Mouse (Mus musculus): ENCODE data around the gene Tom1l1. TPM values are rescaled to one million over a fixed set of nuclear protein-coding genes. Genes with fewer than 3 reads are reported as not detected.

The Tom1l1 gene
- polyA plus RNA-seq, 1 experiment from 2014 or later, result 40.3 TPM

GRCm38 (mm10) chr11:90614743-90615142 is 73.4 kb downstream of the Tom1l1 start:
- Histone ChIP-seq H3K9me3 (replicated peaks; ENCODE audit: control insufficient read depth, low read length) (no peaks in the 10 kb centered on the region), H3K4me1 (ENCODE audit: control insufficient read depth, insufficient read depth, low read length) (no peaks in the 10 kb centered on the region), H3K4me2 (ENCODE audit: low read depth, low read length) (no peak overlapping the region), H3K27me3 (ENCODE audit: control insufficient read depth, insufficient read depth, low read length) (no peaks in the 10 kb centered on the region), H3K36me3 (ENCODE audit: control insufficient read depth, insufficient read depth, low read length) (no peaks in the 10 kb centered on the region), H3K4me3 (replicated peaks; ENCODE audit: low read length) (no peak overlapping the region), H3K9ac (ENCODE audit: low read length) (no peak overlapping the region), H3K27ac (ENCODE audit: low read length) (no peak overlapping the region)
- no peak for ATAC-seq (ENCODE audit: insufficient read depth, low FRiP score)
- 86% methylated on average over 6 of the region's 6 CpGs for WGBS

GRCm38 (mm10) chr11:90612118-90612517 is 76.0 kb downstream of the Tom1l1 start:
- Histone ChIP-seq H3K36me3 (ENCODE audit: control insufficient read depth, insufficient read depth, low read length) (no peaks in the 10 kb centered on the region), H3K4me1 (ENCODE audit: control insufficient read depth, insufficient read depth, low read length) (no peaks in the 10 kb centered on the region), H3K27me3 (ENCODE audit: control insufficient read depth, insufficient read depth, low read length) (no peaks in the 10 kb centered on the region), H3K9me3 (replicated peaks; ENCODE audit: control insufficient read depth, low read length) (no peaks in the 10 kb centered on the region), H3K4me3 (replicated peaks; ENCODE audit: low read length) (no peak overlapping the region), H3K27ac (ENCODE audit: low read length) (no peak overlapping the region), H3K9ac (ENCODE audit: low read length) (no peak overlapping the region), H3K4me2 (ENCODE audit: low read depth, low read length) (no peak overlapping the region)
- ATAC-seq (ENCODE audit: insufficient read depth, low FRiP score), result no peak

DNA sequence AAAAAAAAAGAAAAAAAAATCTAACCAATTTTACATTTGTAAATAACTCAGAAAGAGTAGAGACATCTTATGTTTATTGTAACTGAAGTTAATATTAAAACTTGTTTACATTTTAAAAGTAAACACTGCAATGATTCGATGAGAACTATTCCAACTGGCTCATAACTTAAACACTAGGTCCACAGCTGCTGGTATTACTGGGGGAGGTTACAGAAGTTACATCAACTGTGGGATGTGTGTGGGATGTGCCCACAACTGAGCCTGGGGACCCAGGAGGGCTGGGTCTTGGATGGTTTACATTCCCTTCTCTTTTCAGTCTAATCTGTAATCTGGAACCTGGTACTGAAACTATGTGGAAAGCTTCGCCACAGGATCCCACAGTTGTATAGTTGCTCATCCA is 85.1 kb downstream of the Tom1l1 start:
- Histone ChIP-seq H3K27ac (ENCODE audit: low read length) (no peak overlapping the region), H3K4me2 (ENCODE audit: low read depth, low read length) (no peak overlapping the region), H3K36me3 (ENCODE audit: control insufficient read depth, insufficient read depth, low read length) (0 out of 2 replicates have a peak, but pooled peaks cover 9% of the 10 kb centered on the region), H3K9ac (ENCODE audit: low read length) (no peak overlapping the region), H3K9me3 (replicated peaks; ENCODE audit: control insufficient read depth, low read length) (no peaks in the 10 kb centered on the region; the same call in 1 of the 2 replicates), H3K4me3 (replicated peaks; ENCODE audit: low read length) (no peak overlapping the region), H3K27me3 (ENCODE audit: control insufficient read depth, insufficient read depth, low read length) (no peaks in the 10 kb centered on the region), H3K4me1 (ENCODE audit: control insufficient read depth, insufficient read depth, low read length) (no peaks in the 10 kb centered on the region)
- 48% methylated on average over 2 of the region's 2 CpGs for WGBS
- ATAC-seq (ENCODE audit: insufficient read depth, low FRiP score), result no peak

- H3K27ac ChIP-seq (ENCODE audit: low read length), result no peak overlapping the region
- peaks cover 17% of the 10 kb centered on the region for H3K36me3 ChIP-seq (ENCODE audit: control insufficient read depth, insufficient read depth, low read length)
- H3K4me3 ChIP-seq (replicated peaks; ENCODE audit: low read length), result no peak overlapping the region
- no peak overlapping the region for H3K9ac ChIP-seq (ENCODE audit: low read length)
- H3K4me2 ChIP-seq (ENCODE audit: low read depth, low read length), result no peak overlapping the region
- no peaks in the 10 kb centered on the region for H3K4me1 ChIP-seq (ENCODE audit: control insufficient read depth, insufficient read depth, low read length)
- WGBS, result 88% methylated on average over 1 of the region's 1 CpGs
- no peaks in the 10 kb centered on the region; the same call in 1 of the 2 replicates for H3K9me3 ChIP-seq (replicated peaks; ENCODE audit: control insufficient read depth, low read length)
- no peaks in the 10 kb centered on the region for H3K27me3 ChIP-seq (ENCODE audit: control insufficient read depth, insufficient read depth, low read length)
- ATAC-seq (ENCODE audit: insufficient read depth, low FRiP score), result no peak
These were observed 92.3 kb downstream of the Tom1l1 start for GRCm38 (mm10) chr11:90595826-90596225.

Other genes starting within 250 kb of the Tom1l1 start
- 14.1 and 16.0 TPM in 2 replicates for gene Stxbp4, start 50.3 kb downstream of the Tom1l1 start, polyA plus RNA-seq (2015; fragmentation: Nextera tagmentation; extraction: Ambion mirVana)
- gene Cox11, start 50.2 kb downstream of the Tom1l1 start, polyA plus RNA-seq (2015; fragmentation: Nextera tagmentation; extraction: Ambion mirVana), result 24.0 and 31.3 TPM in 2 replicates